Mouse (Mus musculus) stomach, postnatal 0 days (tissue): Measurements from ENCODE around the gene Tenm2.

Experiments used
- CTCF ChIP-seq: IDR thresholded peaks from 2 replicates; pipeline ENCODE4 v1.5.1; 2016; ENCODE audit warnings: antibody characterized with exemption, low read depth, mild to moderate bottlenecking, moderate library complexity
- EP300 ChIP-seq: optimal IDR thresholded peaks from 2 replicates; pipeline ENCODE3; 2016; ENCODE audit warnings: antibody characterized with exemption

DNA sequence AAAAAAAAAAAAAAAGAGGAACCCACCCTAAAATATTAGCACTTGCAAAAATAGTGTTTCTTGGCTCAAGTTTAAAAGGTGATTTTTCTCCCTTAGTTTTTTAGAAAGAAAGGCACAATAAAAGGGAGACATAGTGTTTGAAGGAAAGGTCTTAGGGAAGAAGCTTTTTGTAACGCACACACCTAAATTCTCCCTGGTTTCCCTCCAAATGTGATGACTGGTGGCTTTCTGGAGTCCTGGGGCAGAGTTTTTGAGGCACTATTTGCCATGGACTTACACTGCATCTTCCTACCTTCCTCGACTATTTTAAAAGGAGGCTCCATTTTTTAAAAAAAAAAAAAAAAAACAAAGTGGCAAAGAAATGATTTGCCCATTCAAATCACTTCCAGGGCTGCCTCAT lies 557.2 kb downstream of the Tenm2 start:
- TF ChIP-seq CTCF (no peak), EP300 (no peak)
